Comparison of ENCODE assay signal across 35 mouse cellular contexts in genomic region chr5:97465956-97466355, GRCm38 (mm10). TPM values are rescaled to one million over a fixed set of nuclear protein-coding genes. Genes with fewer than 3 reads are reported as not detected.
A peak's percentile ranks its signal among the peaks of the same experiment; 100 is the strongest.
DNase-seq lines count a peak whose midpoint lies in the region; ATAC-seq and TF ChIP-seq lines count a peak whose summit lies in the region.
"Had no signal": no experiment of that assay in that cellular context is flagged by ENCODE, and none has a peak within 500 bp of the region (broad histone marks: within the 10 kb centered on the region; RNA-seq: fewer than 3 reads in every experiment).

No protein-coding gene starts in this region.

- DNase-seq in forebrain, embryonic 10.5 days (ENCODE audit: extremely low spot score, low spot score): no peak
- DNase-seq in hindbrain, postnatal 0 days (ENCODE audit: low spot score): peak; percentile 79
- peak; percentile 12 for DNase-seq in brain, adult 2 months (ENCODE audit: low read depth, low spot score)
- DNase-seq in gastrocnemius, postnatal 10 days: no peak
- DNase-seq in thymus, postnatal 0 days (ENCODE audit: low spot score): no peak
- DNase-seq: adrenal gland, postnatal 10 days; embryo, embryonic 11 days; gastrocnemius, postnatal 14 days; heart, adult 11 months; kidney, postnatal 14 days; layer of hippocampus, adult 9-11 months; lung, postnatal 14 days; right cerebral cortex, adult 18-20 months; spleen, adult 18-20 months; thymus, postnatal 25 days had no signal

- no peak overlapping the region for H3K4me3 ChIP-seq in forebrain, embryonic 12.5 days (replicated peaks)
- H3K4me3 ChIP-seq in forebrain, embryonic 10.5 days: no peak overlapping the region
- H3K4me3 ChIP-seq in hindbrain, postnatal 0 days (ENCODE audit: low read length): no peak overlapping the region
- H3K4me3 ChIP-seq in hindbrain, embryonic 13.5 days: no peak overlapping the region
- H3K4me3 ChIP-seq in forebrain, embryonic 15.5 days: no peak overlapping the region
- H3K4me3 ChIP-seq: embryonic facial prominence, embryonic 12.5 days; heart, embryonic 10.5 days; heart, embryonic 15.5 days; limb, embryonic 12.5 days; liver, embryonic 15.5 days; midbrain, embryonic 12.5 days; myocyte; neural tube, embryonic 12.5 days had no signal

- no peak overlapping the region for H3K4me2 ChIP-seq in forebrain, embryonic 12.5 days
- no peak overlapping the region for H3K4me2 ChIP-seq in hindbrain, postnatal 0 days (ENCODE audit: low read depth, low read length)
- no peak overlapping the region for H3K4me2 ChIP-seq in hindbrain, embryonic 13.5 days
- no peak overlapping the region for H3K4me2 ChIP-seq in forebrain, embryonic 15.5 days (replicated peaks)
- H3K4me2 ChIP-seq: embryonic facial prominence, embryonic 12.5 days; heart, embryonic 15.5 days; limb, embryonic 12.5 days; liver, embryonic 15.5 days; lung, embryonic 14.5 days; midbrain, embryonic 12.5 days; neural tube, embryonic 12.5 days had no signal

- H3K9ac ChIP-seq in forebrain, embryonic 12.5 days: no peak overlapping the region
- no peak overlapping the region for H3K9ac ChIP-seq in hindbrain, postnatal 0 days (replicated peaks; ENCODE audit: low read length)
- no peak overlapping the region for H3K9ac ChIP-seq in hindbrain, embryonic 13.5 days
- no peak overlapping the region for H3K9ac ChIP-seq in forebrain, embryonic 15.5 days (replicated peaks)
- H3K9ac ChIP-seq: embryonic facial prominence, embryonic 12.5 days; heart, embryonic 15.5 days; limb, embryonic 12.5 days; liver, embryonic 15.5 days; lung, embryonic 14.5 days; midbrain, embryonic 12.5 days; neural tube, embryonic 12.5 days had no signal

- no peaks in the 10 kb centered on the region for H3K27me3 ChIP-seq in forebrain, embryonic 12.5 days
- H3K27me3 ChIP-seq in forebrain, embryonic 10.5 days (ENCODE audit: poor library complexity, severe bottlenecking): no peaks in the 10 kb centered on the region
- no peaks in the 10 kb centered on the region for H3K27me3 ChIP-seq in hindbrain, postnatal 0 days (ENCODE audit: insufficient read depth, low read length)
- no peaks in the 10 kb centered on the region for H3K27me3 ChIP-seq in hindbrain, embryonic 13.5 days
- H3K27me3 ChIP-seq in forebrain, embryonic 15.5 days: no peaks in the 10 kb centered on the region
- H3K27me3 ChIP-seq: embryonic facial prominence, embryonic 12.5 days; heart, embryonic 15.5 days; limb, embryonic 12.5 days; liver, embryonic 15.5 days; midbrain, embryonic 12.5 days; neural tube, embryonic 12.5 days; Patski had no signal

- no peak for ATAC-seq in forebrain, embryonic 12.5 days (ENCODE audit: low FRiP score)
- peak; percentile 56; the same call in 1 of the 2 replicates for ATAC-seq in hindbrain, postnatal 0 days
- ATAC-seq in hindbrain, embryonic 13.5 days (ENCODE audit: low FRiP score): no peak; the same call in 1 of the 2 replicates
- ATAC-seq in forebrain, embryonic 15.5 days (replicated peaks): 0 out of 2 replicates have a peak, but pooled peaks have one; percentile 39
- ATAC-seq: intestine, postnatal 0 days; Patski had no signal

- no peaks in the 10 kb centered on the region for H3K9me3 ChIP-seq in forebrain, embryonic 12.5 days
- no peaks in the 10 kb centered on the region for H3K9me3 ChIP-seq in forebrain, embryonic 10.5 days
- H3K9me3 ChIP-seq in hindbrain, postnatal 0 days (ENCODE audit: low read length): no peaks in the 10 kb centered on the region
- H3K9me3 ChIP-seq in hindbrain, embryonic 13.5 days: no peaks in the 10 kb centered on the region
- H3K9me3 ChIP-seq in forebrain, embryonic 15.5 days: no peaks in the 10 kb centered on the region
- H3K9me3 ChIP-seq: embryonic facial prominence, embryonic 12.5 days; heart, embryonic 10.5 days; heart, embryonic 15.5 days; limb, embryonic 12.5 days; liver, embryonic 15.5 days; midbrain, embryonic 12.5 days; neural tube, embryonic 12.5 days had no signal

- H3K4me1 ChIP-seq in forebrain, embryonic 12.5 days: no peaks in the 10 kb centered on the region
- no peaks in the 10 kb centered on the region for H3K4me1 ChIP-seq in forebrain, embryonic 10.5 days
- H3K4me1 ChIP-seq in hindbrain, postnatal 0 days (ENCODE audit: insufficient read depth, low read length): no peaks in the 10 kb centered on the region
- no peaks in the 10 kb centered on the region for H3K4me1 ChIP-seq in hindbrain, embryonic 13.5 days (replicated peaks)
- peaks cover 17% of the 10 kb centered on the region for H3K4me1 ChIP-seq in forebrain, embryonic 15.5 days
- H3K4me1 ChIP-seq: embryonic facial prominence, embryonic 12.5 days; heart, embryonic 10.5 days; heart, embryonic 15.5 days; limb, embryonic 12.5 days; liver, embryonic 15.5 days; midbrain, embryonic 12.5 days; neural tube, embryonic 12.5 days had no signal

- no peak for TF ChIP-seq CTCF in hindbrain, postnatal 0 days (IDR thresholded peaks at IDR 0.05; ENCODE audit: low read depth)

- 81% methylated on average over 3 of the region's 3 CpGs for WGBS in forebrain, embryonic 12.5 days
- 90% methylated on average over 3 of the region's 3 CpGs for WGBS in forebrain, embryonic 10.5 days
- 53% methylated on average over 3 of the region's 3 CpGs for WGBS in hindbrain, postnatal 0 days
- WGBS in hindbrain, embryonic 13.5 days: 81% methylated on average over 3 of the region's 3 CpGs
- 57% methylated on average over 3 of the region's 3 CpGs for WGBS in forebrain, embryonic 15.5 days

- peak overlapping the region; percentile 2; the same call in 1 of the 2 replicates for H3K27ac ChIP-seq in forebrain, embryonic 12.5 days
- H3K27ac ChIP-seq in forebrain, embryonic 10.5 days: no peak overlapping the region
- H3K27ac ChIP-seq in hindbrain, postnatal 0 days: peak overlapping the region; percentile 42
- no peak overlapping the region for H3K27ac ChIP-seq in hindbrain, embryonic 13.5 days
- peak overlapping the region; percentile 35 for H3K27ac ChIP-seq in forebrain, embryonic 15.5 days (replicated peaks)
- H3K27ac ChIP-seq: embryonic facial prominence, embryonic 12.5 days; heart, embryonic 10.5 days; heart, embryonic 15.5 days; limb, embryonic 12.5 days; liver, embryonic 15.5 days; midbrain, embryonic 12.5 days; neural tube, embryonic 12.5 days had no signal

- H3K36me3 ChIP-seq in forebrain, embryonic 12.5 days (replicated peaks): no peaks in the 10 kb centered on the region
- no peaks in the 10 kb centered on the region for H3K36me3 ChIP-seq in forebrain, embryonic 10.5 days (replicated peaks)
- H3K36me3 ChIP-seq in hindbrain, postnatal 0 days (ENCODE audit: insufficient read depth, low read length): no peaks in the 10 kb centered on the region
- no peaks in the 10 kb centered on the region for H3K36me3 ChIP-seq in hindbrain, embryonic 13.5 days
- H3K36me3 ChIP-seq in forebrain, embryonic 15.5 days: no peaks in the 10 kb centered on the region
- H3K36me3 ChIP-seq: embryonic facial prominence, embryonic 12.5 days; heart, embryonic 10.5 days; heart, embryonic 15.5 days; limb, embryonic 12.5 days; liver, embryonic 15.5 days; midbrain, embryonic 12.5 days; neural tube, embryonic 12.5 days had no signal

RNA-seq across cellular contexts. Expression of gene Gk2, which starts 9.1 kb away (rescaled TPM):
- polyA plus RNA-seq in forebrain, embryonic 12.5 days (2016; fragmentation: Nextera tagmentation; extraction: Ambion mirVana): not detected in 2 replicates
- not detected in 2 replicates for polyA plus RNA-seq in forebrain, embryonic 10.5 days (2016; fragmentation: Nextera tagmentation; extraction: Ambion mirVana)
- not detected in 2 replicates for total RNA-seq in hindbrain, postnatal 0 days (2014; rRNA removed)
- polyA plus RNA-seq in hindbrain, postnatal 0 days (2015; fragmentation: Nextera tagmentation; extraction: Ambion mirVana): not detected in 2 replicates
- not detected in 2 replicates for polyA plus RNA-seq in hindbrain, embryonic 13.5 days (2015; fragmentation: Nextera tagmentation; extraction: Ambion mirVana)
- polyA plus RNA-seq in forebrain, embryonic 15.5 days (2015; fragmentation: Nextera tagmentation; extraction: Ambion mirVana): not detected in 2 replicates
- total RNA-seq in gastrocnemius, postnatal 10 days (2021): not detected
- polyA plus RNA-seq in thymus, postnatal 0 days (2015; fragmentation: Nextera tagmentation; extraction: Ambion mirVana): not detected in 2 replicates
- total RNA-seq: adrenal gland, postnatal 10 days; gastrocnemius, postnatal 14 days; heart, postnatal 25 days; liver, adult 2 months; megakaryocyte progenitor cell, adult 5-6 weeks; MEL had no signal
- polyA plus RNA-seq: embryonic facial prominence, embryonic 12.5 days; heart, embryonic 10.5 days; heart, embryonic 15.5 days; intestine, postnatal 0 days; kidney, embryonic 14.5 days; limb, embryonic 12.5 days; liver, adult 2 months; liver, embryonic 15.5 days; lung, embryonic 14.5 days; midbrain, embryonic 12.5 days; myocyte; neural tube, embryonic 12.5 days; Patski; stomach, embryonic 16.5 days had no signal

Comparison
In these comparisons a context has a peak if more than half of its experiments do, and no peak if none do; other contexts are left out.
1. ATAC-seq: peak in hindbrain, postnatal 0 days (single experiment) and forebrain, embryonic 15.5 days (single experiment); none in forebrain, embryonic 12.5 days (single experiment) and hindbrain, embryonic 13.5 days (single experiment).
2. H3K27ac ChIP-seq: peak in forebrain, embryonic 12.5 days (single experiment), hindbrain, postnatal 0 days (single experiment) and forebrain, embryonic 15.5 days (single experiment); none in forebrain, embryonic 10.5 days (single experiment) and hindbrain, embryonic 13.5 days (single experiment).
3. DNase-seq: peak in hindbrain, postnatal 0 days (single experiment) and brain, adult 2 months (single experiment); none in forebrain, embryonic 10.5 days (single experiment), gastrocnemius, postnatal 10 days (single experiment) and thymus, postnatal 0 days (single experiment).